Mouse (Mus musculus): ENCODE results near the gene Pdk3.

Pdk3 gene

DNA sequence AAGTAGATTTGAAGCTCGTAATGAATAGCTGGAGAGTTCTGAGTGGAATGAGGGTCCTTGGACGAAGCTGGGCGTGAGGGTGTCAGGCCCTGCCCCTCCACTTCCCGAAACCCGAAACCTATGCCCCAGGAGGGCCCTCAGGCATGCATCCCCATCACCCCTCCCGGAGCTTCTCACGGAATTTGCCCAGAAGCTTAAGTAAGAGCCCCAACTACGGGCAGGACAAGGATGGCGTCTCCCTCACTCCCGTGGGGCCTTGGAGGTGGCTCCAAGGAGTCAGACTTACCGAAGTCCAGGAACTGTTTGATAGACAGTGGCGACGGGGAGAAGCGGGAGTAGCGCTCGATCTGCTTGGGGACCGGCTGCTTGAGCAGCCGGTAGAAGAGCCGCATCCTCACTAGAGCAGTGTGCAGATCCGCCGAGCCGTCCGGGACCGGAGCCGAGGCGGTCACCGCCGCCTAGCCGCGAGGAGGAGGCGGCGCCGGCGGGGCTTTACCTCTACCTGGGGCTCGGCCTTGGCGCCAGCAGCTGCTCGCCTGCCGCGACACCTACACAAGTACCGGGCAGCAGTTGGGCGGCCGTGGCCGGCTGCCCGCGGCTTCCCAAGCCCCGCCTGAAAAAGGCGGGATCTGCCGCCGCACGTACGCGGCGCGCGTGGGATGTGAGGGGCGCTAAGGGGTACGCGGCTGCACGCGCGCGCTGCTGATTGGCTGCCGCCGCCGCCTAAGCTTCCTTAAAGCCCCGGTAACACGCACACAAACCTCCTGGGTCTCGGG, at the start of gene Pdk3:
Gene Pdk3 (minus strand): TSS at position 641 of the 776 bp plus-strand sequence.
- DNase-seq (ENCODE audit: low spot score) = peak; percentile 30

DNA sequence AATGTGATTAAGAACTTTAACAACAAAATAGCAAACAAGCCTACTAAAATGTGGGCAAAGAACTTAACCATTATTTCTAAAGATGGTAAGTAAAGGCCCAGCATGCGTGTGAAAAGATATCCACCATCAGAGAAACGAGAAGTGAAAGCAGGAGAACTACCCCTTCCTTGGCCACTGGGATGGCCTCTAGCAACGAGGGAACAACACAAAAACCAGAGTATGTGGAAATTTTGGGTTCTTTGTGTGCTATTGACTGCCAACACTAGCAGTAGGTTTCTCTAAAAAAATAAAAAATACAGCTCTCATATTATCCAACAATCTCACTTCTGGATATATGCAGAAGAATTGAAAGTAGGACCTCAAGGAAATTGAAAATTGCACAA, 45.6 kb upstream of the Pdk3 start:
- no peak for DNase-seq (ENCODE audit: low spot score)

DNA sequence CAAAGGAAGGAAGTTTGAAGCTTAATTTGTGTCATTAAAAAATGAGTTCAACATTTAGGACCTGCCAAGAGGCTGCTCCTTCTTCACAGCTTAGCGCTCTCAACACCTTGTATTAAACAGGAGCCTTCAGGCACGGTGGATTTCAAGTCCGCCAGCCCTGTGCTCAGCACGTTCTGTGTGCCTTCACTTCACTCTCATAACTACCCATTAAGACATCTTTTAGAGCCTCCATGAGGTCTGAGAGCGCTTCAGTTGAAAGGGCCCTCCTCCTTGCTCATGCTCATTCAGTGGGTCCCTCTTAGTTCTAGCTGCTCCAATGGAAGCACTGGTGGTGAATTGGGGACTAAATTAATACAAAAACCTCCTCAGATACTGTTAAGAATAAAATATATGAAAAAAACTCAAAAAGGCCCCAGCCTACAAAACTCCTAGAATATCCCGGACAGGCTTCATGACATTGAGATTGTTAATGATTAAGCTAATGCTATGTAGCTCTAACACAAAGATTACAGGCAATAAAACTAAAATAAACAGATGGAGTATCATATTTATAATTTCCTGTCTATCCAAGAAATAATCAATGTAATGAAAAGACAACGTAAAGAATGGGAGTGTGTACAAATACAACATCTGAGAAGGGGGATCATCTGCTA, 45.1 kb upstream of the Pdk3 start:
- DNase-seq (ENCODE audit: low spot score) = no peak

DNA sequence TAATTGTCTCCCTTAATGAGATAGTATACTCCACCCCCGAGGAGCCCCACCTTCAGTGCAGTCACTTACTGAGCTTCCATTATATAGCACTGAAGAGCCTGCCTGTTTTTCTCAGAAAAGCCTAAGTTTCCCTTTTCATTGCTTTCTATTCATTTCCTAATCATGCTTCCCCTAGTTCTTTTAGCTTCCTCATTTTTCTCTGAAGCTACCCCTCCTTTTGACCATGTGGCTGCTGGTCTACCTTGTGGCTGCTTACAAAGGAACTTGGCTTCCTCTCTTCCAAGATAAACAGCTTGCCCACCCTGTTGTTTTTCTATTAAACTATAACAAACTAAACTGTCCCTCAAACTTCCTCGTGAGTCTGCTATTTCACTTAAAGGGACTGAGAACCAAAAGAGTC, 31.4 kb upstream of the Pdk3 start:
- DNase-seq (ENCODE audit: low spot score) = no peak

DNA sequence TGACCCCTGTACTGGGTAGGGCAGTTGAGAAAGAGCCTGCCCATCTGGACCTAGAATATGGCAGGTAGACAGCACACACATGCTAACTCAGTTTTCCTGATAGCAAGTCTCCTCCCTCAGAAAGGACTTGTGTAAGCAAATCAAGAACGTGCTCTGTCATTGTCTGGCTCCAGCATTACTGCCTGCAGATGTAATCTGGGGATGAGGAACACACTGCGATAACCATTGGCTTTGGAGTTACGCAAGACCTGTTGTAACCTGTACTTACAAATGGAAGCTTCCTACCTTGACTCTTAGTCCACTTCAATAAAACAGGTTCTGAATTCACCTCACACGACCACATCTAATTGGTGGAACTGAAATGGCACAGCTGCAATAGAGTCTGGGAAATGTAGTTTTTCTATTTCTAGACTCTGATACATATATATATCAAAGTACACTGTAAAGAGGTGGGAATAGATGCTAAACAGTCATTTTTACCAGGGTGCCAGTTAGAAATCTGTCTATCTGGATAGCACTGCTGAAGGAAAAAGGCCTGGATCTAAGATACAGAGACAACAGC, 30.6 kb upstream of the Pdk3 start:
- no peak for DNase-seq (ENCODE audit: low spot score)

DNA sequence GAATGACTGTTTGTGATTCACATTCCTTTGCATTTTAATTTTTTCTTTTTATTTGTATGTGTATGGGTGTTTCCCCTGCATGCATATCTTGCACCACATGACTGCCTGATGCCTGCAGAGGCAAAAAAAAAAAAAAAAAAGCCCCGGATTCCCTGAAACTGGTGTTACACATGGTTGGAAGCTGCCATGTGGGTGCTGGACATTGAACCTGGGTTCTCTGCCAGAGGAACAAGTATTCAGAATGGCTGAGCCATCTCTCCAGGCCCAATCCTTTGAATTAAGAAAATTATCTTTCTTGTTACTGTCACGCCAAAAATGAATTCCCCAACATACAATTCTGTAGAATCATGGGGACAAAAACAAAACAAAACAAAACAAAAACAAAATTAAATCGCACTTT, 25.8 kb upstream of the Pdk3 start:
- DNase-seq (ENCODE audit: low spot score) = no peak

DNA sequence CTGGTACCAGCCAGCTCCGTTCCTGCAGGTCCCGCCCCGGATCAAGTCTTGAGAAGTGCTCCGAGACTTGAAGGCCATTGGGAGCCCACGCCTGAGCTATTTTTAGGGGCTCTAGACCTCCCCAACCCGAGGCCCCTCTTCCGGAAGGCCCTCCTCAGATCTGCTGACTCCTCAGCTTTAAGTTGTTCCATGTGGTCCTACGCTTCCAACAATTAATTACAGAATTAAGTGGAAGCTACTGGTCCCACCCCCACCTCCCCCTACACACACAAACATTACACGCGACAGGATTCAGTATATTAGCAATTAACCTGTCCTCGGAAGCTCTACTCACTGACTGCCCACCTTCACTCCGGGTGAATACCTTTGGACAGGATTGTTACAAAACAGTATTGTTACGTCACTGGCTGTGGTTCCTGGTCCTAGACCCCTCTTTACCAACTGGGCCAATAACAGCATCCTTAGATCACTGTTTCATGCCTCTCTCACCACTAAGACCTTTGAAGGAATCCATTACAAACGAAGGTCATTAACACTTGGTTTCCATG, 410 bp upstream of the Pdk3 start:
- no peak for DNase-seq (ENCODE audit: low spot score)

DNA sequence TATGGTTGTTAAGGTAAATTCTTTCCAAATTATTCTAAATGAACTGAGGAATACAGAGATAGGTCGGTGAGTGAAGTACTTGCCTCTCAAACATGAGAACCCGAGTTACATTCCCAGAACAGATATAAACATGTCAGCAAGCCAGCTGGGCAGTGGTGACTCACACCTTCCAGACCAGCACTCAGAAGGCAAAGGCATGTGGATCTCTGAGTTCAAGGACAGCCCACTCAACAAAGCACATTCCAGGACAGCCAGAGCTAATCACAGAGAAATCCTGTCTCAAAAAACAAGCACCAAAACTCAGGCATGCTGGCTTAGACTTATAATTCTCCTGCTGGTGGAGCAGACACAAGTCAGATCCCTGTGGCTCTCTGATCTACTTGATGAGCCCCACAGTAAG, 6.2 kb downstream of the Pdk3 start:
- DNase-seq (ENCODE audit: low spot score) = no peak

DNA sequence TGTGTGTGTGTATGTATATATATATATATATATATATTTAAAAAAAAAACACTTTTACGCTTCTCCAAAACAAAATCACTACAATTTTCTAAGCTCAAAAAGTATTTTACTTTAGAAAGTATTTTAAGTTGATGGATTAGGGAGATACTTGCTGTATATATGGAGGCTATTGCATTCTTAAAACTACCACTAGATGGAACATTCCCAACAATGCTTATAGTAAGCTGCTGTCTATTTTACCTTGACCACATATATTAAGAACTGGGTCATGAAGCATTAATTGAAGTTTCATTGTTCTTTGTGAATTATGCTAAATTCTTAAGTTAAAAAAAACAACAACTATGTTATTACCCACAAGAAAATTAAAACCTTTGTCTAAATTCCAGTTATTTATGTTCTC, 24.0 kb downstream of the Pdk3 start:
- no peak for DNase-seq (ENCODE audit: low spot score)

DNA sequence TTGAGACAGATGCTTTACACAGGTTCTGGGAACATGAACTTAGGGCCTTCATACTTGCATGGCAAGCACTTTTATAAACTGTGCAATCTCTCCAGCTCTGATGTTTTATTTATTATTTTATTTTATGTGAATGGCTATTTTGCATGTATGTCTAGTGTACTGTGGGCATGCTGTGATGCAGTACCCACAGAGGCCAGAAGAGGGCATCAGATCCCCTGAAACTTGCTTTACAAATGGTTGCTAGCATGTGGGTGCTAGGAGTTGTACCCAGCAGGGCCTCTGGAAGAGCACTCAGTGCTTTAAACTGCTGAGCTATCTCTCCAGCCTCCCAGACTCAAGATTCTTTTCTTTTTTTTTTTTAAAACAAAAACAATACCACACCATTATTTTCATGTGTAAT, 38.8 kb downstream of the Pdk3 start:
- DNase-seq (ENCODE audit: low spot score) = no peak

DNA sequence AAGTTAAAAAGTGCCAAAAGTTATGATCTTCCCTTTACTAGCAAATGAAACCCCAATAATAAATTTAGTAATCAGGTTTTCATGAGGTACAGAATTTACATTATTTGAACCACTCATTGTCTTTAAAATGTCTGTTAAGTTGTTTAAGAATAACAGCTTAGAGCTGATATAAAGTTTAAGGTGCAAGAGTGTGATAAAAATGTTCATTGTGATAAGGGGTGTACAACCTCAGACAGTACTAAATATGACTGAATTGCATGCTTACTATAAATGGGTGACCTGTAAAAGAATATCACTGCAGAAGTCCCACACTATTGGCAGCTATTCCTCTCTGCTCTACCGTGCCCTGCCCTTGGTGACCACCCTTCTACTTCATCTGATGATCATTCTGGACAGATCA, 42.4 kb downstream of the Pdk3 start:
- no peak for DNase-seq (ENCODE audit: low spot score)

DNA sequence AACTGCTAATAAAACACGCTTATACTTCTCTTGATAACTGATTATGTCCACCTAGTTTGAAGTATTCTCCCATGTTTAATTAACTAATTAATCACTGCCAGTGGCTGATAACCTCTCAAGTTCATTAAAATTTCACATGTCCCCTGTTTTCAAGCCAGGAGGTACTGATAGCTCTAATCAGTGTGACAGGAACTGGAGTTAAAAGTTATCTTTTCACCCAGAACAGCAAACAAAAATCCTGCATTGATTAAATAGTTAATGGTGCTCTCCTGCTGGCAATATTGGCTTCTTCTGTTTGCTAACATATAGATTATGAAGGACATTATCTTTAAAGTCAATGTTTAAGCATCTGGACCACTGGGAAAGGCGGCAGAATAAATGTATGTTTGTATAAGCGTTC, 71.2 kb downstream of the Pdk3 start:
- DNase-seq (ENCODE audit: low spot score) = no peak

DNA sequence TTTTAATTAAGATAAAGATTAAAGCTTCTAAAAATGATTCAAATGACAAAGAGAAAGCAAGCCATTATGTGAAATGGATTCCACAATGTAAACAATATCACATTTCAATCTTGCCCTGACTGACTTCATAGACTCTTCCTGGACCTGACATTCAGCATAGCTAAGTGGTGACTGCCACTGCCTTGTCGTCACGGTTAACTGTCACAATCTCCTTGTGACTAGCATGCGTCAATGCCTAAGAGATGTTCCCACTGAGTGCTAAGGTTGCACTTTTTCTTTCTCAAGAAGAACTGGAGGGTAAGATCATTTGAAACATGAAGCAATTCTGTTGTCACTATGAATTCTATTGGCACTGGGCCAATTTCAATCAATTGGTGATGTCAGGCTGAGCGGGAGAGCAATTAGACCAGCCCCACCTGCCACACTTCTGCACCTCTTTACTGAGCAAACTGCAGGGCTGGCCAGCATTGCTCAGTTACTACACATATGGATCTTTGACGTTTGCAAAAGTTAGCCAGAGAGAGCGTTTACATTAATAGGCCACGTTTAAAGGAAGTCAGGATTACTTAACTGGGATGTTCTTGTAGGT, 75.0 kb downstream of the Pdk3 start:
- no peak for DNase-seq (ENCODE audit: low spot score)

DNA sequence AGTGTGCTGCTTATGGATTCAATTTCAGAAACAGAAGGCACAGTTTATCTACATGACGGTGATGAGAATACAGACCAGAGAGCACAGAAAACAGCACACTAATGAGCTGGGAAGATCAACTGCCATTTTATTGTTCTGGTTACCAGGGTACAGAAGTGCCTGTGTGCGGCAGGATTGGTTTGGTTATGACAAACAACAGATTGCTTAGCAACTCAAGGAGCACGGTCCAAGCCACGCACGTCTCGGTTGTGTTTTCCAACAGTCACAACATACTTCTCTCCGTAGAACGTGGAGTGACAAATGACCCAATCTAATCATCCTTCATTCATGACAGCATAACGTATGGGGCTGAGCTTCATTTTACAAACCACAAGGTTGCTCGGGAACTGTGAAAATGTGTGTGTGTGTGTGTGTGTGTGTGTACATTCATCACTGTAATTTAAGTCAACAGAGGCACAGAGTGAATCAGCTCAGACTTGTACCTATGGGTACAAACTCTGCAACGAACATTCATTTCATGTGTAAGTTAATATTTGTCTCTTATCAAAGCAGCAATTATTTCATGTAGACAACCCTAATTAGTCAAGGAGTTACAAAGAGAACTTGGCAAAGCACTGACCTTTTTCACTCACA, 76.7 kb downstream of the Pdk3 start:
- DNase-seq (ENCODE audit: low spot score) = no peak

DNA sequence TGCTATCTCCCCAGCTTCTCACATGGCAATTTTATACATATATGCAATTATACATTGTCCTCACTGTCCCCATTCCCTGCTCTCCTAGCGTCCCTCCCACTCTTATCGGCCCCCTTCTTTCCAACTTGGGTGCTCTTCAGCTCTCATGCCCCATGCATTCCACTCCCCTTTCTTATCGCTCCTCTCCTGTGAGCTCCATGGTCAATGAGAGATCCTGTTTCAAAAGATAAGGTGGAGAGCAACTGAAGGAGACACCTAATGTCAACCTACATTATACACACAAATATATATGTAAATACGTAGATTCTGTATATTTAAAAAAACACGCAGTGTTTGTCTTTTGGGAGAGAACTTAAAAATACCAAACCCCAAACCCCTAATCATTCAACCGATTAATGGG, 81.4 kb downstream of the Pdk3 start:
- DNase-seq (ENCODE audit: low spot score) = no peak

DNA sequence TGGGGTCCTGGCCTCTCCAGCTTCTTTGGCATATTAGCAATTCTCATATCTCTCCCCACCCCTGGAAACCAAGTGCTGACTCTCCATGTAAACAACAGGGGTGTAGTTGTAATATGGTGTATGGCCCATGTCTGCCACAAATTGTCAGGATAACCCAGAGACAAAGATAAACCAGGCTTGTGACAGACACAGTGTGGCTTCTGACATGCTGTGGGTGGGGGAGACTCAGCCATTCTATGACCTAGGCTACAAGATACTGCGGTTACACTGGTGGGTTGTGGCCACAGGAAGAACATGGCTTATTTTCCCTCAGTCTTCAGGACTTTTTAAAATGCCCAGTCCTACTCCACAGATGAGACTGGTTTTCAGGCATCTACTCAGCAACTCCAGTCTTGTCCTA, 82.8 kb downstream of the Pdk3 start:
- no peak for DNase-seq (ENCODE audit: low spot score)

DNA sequence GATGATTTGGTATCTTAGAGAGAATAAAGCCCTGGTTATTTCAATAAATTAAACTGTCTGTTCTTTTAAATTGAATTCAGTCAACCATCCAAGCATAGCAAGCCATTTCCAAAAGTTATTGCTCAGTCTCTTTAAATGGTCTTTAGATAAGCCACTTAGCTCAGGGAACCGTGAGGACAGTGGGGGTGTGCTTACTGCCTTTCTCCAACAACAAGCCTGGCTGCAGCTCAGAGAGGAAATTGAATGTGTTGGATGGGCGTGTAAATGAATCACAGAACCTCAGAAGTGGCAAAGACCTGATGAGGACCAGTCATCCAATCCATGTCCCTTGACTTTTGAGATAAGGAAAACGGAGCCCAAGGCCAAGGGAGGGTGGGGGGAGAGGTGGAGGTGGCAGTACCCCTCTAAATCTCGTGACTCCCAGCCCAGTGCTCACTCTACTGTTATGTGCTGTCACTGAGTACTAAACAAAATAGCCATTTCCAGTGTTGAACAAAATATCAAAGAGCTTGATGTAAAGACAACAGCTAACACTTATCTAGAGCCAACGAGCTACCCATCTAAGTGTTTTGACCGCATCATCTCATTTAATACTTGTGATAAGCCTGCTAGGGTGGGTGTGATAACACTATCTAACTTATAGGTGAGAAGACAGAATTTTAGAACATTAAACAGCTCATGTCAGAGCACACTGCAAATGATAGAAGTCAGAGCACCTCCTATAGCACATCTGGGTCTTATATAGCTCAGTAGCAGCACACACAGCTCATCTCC, 98.8 kb downstream of the Pdk3 start:
- DNase-seq (ENCODE audit: low spot score) = no peak

DNA sequence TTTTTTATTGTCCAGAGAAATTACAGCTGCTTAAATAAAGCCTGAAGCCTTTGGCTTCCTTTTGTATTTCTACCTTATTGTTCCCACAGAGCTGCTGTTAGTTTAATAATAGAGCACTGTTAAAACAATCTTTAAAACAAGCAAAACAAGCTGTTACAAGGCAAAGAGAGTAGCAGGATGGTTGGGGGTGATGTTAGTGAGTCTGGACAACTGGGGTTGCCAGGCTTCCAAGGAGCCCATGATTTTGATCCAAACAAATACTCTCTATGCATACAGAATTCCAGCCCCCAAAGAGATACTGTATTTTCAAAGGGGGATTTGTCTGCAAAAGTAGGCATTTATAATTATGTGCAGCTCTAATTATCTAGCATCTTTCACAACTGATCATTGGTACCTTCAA, 99.6 kb downstream of the Pdk3 start:
- no peak for DNase-seq (ENCODE audit: low spot score)

DNA sequence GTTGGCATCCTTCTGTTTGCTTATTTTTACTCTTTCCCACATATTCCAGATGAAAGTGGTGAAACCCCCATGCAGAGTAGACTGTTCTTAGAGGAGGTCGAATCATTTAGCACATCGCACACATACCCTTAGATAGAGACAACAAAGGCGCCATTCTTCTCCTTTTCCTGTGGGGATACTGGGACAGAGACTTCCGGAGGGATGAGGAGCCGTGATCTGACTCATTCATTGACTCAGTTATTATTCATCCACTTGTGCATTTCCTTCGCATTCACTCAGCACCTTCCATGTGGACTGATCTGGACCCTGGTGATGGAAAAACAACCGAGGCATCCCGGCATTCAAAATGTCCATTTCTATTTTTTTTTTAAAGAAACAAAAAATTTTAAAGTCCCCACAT, 101.1 kb downstream of the Pdk3 start:
- DNase-seq (ENCODE audit: low spot score) = no peak

DNA sequence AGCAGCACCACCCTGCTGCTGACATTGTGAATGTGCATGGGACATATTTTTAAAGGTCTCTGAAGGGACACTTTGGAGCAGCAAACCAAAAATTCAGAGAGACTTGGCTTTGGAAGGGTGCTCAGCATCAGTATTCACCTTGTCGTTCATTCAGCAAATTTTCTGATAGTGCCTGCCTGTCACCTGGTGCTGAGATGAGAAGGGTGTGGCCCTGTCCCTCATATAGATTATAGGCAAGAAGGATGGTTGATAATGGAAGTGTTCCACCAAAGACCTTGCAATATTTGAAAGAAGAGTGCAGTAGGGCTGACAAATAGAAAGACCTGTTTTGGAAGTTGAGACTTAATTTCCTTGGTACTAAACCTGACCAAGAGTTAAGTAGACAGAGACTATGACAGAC, 102.5 kb downstream of the Pdk3 start:
- DNase-seq (ENCODE audit: low spot score) = no peak
